Mouse (Mus musculus) 416B (cell line): Measurements from ENCODE around the gene Gm20388.

Source experiments
- DNase-seq: peaks from one replicate; pipeline ENCODE4 v3.0.0; 2011; ENCODE audit warnings: low read depth

The Gm20388 gene

GRCm38 (mm10) chr8:120291650-120292049 is 381.0 kb downstream of the Gm20388 start:
- no peak for DNase-seq

- DNase-seq, result no peak
Observed at GRCm38 (mm10) chr8:120292316-120293107, 381.9 kb downstream of the Gm20388 start.

- DNase-seq, result peak; percentile 56
Observed at GRCm38 (mm10) chr8:120293421-120294357, 383.0 kb downstream of the Gm20388 start.

GRCm38 (mm10) chr8:120294982-120295870 is 384.6 kb downstream of the Gm20388 start:
- DNase-seq, result no peak

- DNase-seq, result no peak
Observed at GRCm38 (mm10) chr8:120297000-120297399, 386.4 kb downstream of the Gm20388 start.

- no peak for DNase-seq
Observed at GRCm38 (mm10) chr8:120298601-120299532, 388.2 kb downstream of the Gm20388 start.

GRCm38 (mm10) chr8:120300601-120301141 is 390.0 kb downstream of the Gm20388 start:
- DNase-seq, result peak; percentile 62

- DNase-seq, result no peak
Observed at GRCm38 (mm10) chr8:120302941-120303675, 392.5 kb downstream of the Gm20388 start.

GRCm38 (mm10) chr8:120304097-120304496 is 393.5 kb downstream of the Gm20388 start:
- DNase-seq, result no peak

GRCm38 (mm10) chr8:120305800-120306385 is 395.3 kb downstream of the Gm20388 start:
- no peak for DNase-seq

GRCm38 (mm10) chr8:120307103-120307502 is 396.5 kb downstream of the Gm20388 start:
- no peak for DNase-seq

GRCm38 (mm10) chr8:120307528-120307927 is 396.9 kb downstream of the Gm20388 start:
- no peak for DNase-seq

- no peak for DNase-seq
Observed at GRCm38 (mm10) chr8:120308131-120308530, 397.5 kb downstream of the Gm20388 start.

GRCm38 (mm10) chr8:120308553-120308952 is 397.9 kb downstream of the Gm20388 start:
- no peak for DNase-seq

GRCm38 (mm10) chr8:120309326-120309725 is 398.7 kb downstream of the Gm20388 start:
- DNase-seq, result no peak

- no peak for DNase-seq
Observed at GRCm38 (mm10) chr8:120310063-120310462, 399.4 kb downstream of the Gm20388 start.

GRCm38 (mm10) chr8:120312452-120312851 is 401.8 kb downstream of the Gm20388 start:
- DNase-seq, result no peak

- no peak for DNase-seq
Observed at GRCm38 (mm10) chr8:120313674-120314073, 403.0 kb downstream of the Gm20388 start.

GRCm38 (mm10) chr8:120314932-120315331 is 404.3 kb downstream of the Gm20388 start:
- DNase-seq, result no peak
